Mouse (Mus musculus): ENCODE measurements at regions not wholly inside any gene's neighbourhood (a gene's known extent, or its start where the extent isn't known, plus 50 kb on each side); places are given as distances from the start of the nearest gene placed in this dataset.

GRCm38 (mm10) chr6:31240051-31240450 lies 158.5 kb upstream of the Mkln1 start:
- Histone ChIP-seq H3K4me1 (ENCODE audit: insufficient read depth, low read length) (no peaks in the 10 kb centered on the region), H3K4me2 (ENCODE audit: low read depth, low read length, poor library complexity, severe bottlenecking) (no peak overlapping the region), H3K36me3 (ENCODE audit: insufficient read depth, low read length) (no peaks in the 10 kb centered on the region), H3K9me3 (ENCODE audit: low read length) (no peaks in the 10 kb centered on the region), H3K9ac (replicated peaks; ENCODE audit: low read length, poor library complexity, severe bottlenecking) (no peak overlapping the region), H3K27me3 (ENCODE audit: insufficient read depth, low read length) (no peaks in the 10 kb centered on the region), H3K4me3 (ENCODE audit: low read depth, low read length) (no peak overlapping the region), H3K27ac (ENCODE audit: low read depth, low read length) (no peak overlapping the region)
- TF ChIP-seq CTCF (IDR thresholded peaks at IDR 0.05): no peak
- DNase-seq (ENCODE audit: low spot score): no peak
- no peak for ATAC-seq (ENCODE audit: low FRiP score)
- WGBS: 24% methylated on average over 9 of the region's 9 CpGs

- no peak overlapping the region for H3K9ac ChIP-seq (replicated peaks; ENCODE audit: low read length, poor library complexity, severe bottlenecking)
- ATAC-seq (ENCODE audit: low FRiP score) (no peak), DNase-seq (ENCODE audit: low spot score) (peak; percentile 24)
- no peaks in the 10 kb centered on the region for H3K36me3 ChIP-seq (ENCODE audit: insufficient read depth, low read length)
- H3K4me1 ChIP-seq (ENCODE audit: insufficient read depth, low read length): no peaks in the 10 kb centered on the region
- 77% methylated on average over 2 of the region's 2 CpGs for WGBS
- no peaks in the 10 kb centered on the region for H3K27me3 ChIP-seq (ENCODE audit: insufficient read depth, low read length)
- H3K9me3 ChIP-seq (ENCODE audit: low read length): no peaks in the 10 kb centered on the region
- H3K4me2 ChIP-seq (ENCODE audit: low read depth, low read length, poor library complexity, severe bottlenecking): no peak overlapping the region
- no peak overlapping the region for H3K27ac ChIP-seq (ENCODE audit: low read depth, low read length)
- H3K4me3 ChIP-seq (ENCODE audit: low read depth, low read length): no peak overlapping the region
- TF ChIP-seq CTCF (IDR thresholded peaks at IDR 0.05): no peak
Measured at GRCm38 (mm10) chr6:31250526-31250925, 148.0 kb upstream of the Mkln1 start.

GRCm38 (mm10) chr6:31253251-31253935 lies 145.1 kb upstream of the Mkln1 start:
- Histone ChIP-seq H3K4me2 (ENCODE audit: low read depth, low read length, poor library complexity, severe bottlenecking) (peak overlapping the region; percentile 18), H3K27ac (ENCODE audit: low read depth, low read length) (no peak overlapping the region), H3K4me3 (ENCODE audit: low read depth, low read length) (no peak overlapping the region), H3K9me3 (ENCODE audit: low read length) (no peaks in the 10 kb centered on the region), H3K36me3 (ENCODE audit: insufficient read depth, low read length) (no peaks in the 10 kb centered on the region), H3K4me1 (ENCODE audit: insufficient read depth, low read length) (no peaks in the 10 kb centered on the region), H3K9ac (replicated peaks; ENCODE audit: low read length, poor library complexity, severe bottlenecking) (no peak overlapping the region), H3K27me3 (ENCODE audit: insufficient read depth, low read length) (no peaks in the 10 kb centered on the region)
- DNase-seq (ENCODE audit: low spot score): peak; percentile 29
- TF ChIP-seq CTCF (IDR thresholded peaks at IDR 0.05): no peak
- WGBS: 24% methylated on average over 15 of the region's 15 CpGs
- no peak for ATAC-seq (ENCODE audit: low FRiP score)

DNA sequence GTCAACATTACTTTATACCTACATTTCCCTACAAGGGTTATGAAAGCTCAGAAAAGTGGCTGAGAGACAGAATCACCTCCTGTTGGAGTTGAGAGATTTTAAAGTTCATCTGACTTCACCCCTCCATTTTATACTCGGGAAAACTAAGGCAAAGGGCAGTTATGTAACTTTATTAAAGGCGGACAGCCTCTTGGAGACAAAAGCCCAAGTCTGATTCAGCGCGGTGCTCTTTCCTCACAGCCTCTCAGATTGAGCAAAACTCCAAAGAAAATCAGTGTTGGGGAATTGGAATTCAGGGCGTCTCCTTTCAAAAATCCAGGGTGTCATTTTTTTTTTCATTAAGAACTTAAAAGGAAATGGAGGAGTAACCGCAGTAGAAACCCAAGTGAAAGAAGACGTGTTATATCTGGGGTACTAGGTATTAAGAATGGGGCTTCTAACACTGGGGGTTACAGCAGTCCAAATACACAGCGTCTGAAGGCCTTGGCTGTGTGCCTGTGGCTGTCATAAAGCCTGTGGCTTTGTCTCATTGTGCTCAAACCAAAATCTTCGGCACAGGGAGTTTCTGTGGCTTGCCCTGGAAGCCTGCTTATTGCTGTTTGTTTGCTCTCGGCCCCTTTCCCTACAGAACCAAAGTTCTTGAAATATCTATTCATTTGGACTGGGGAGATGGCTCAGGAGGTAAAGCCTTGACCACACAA lies 137.7 kb upstream of the Mkln1 start:
- Histone ChIP-seq H3K36me3 (ENCODE audit: insufficient read depth, low read length) (no peaks in the 10 kb centered on the region), H3K4me2 (ENCODE audit: low read depth, low read length, poor library complexity, severe bottlenecking) (no peak overlapping the region), H3K27ac (ENCODE audit: low read depth, low read length) (no peak overlapping the region), H3K9ac (replicated peaks; ENCODE audit: low read length, poor library complexity, severe bottlenecking) (no peak overlapping the region), H3K27me3 (ENCODE audit: insufficient read depth, low read length) (no peaks in the 10 kb centered on the region), H3K4me1 (ENCODE audit: insufficient read depth, low read length) (no peaks in the 10 kb centered on the region), H3K4me3 (ENCODE audit: low read depth, low read length) (no peak overlapping the region), H3K9me3 (ENCODE audit: low read length) (no peaks in the 10 kb centered on the region)
- DNase-seq (ENCODE audit: low spot score): no peak
- ATAC-seq (ENCODE audit: low FRiP score): no peak
- WGBS: 76% methylated on average over 10 of the region's 10 CpGs
- TF ChIP-seq CTCF (IDR thresholded peaks at IDR 0.05): no peak

GRCm38 (mm10) chr6:31261797-31262540 lies 136.6 kb upstream of the Mkln1 start:
- Histone ChIP-seq H3K36me3 (ENCODE audit: insufficient read depth, low read length) (no peaks in the 10 kb centered on the region), H3K4me3 (ENCODE audit: low read depth, low read length) (no peak overlapping the region), H3K27ac (ENCODE audit: low read depth, low read length) (no peak overlapping the region), H3K27me3 (ENCODE audit: insufficient read depth, low read length) (no peaks in the 10 kb centered on the region), H3K4me2 (ENCODE audit: low read depth, low read length, poor library complexity, severe bottlenecking) (no peak overlapping the region), H3K9ac (replicated peaks; ENCODE audit: low read length, poor library complexity, severe bottlenecking) (no peak overlapping the region), H3K9me3 (ENCODE audit: low read length) (no peaks in the 10 kb centered on the region), H3K4me1 (ENCODE audit: insufficient read depth, low read length) (no peaks in the 10 kb centered on the region)
- DNase-seq (ENCODE audit: low spot score): no peak
- no peak for ATAC-seq (ENCODE audit: low FRiP score)
- TF ChIP-seq CTCF (IDR thresholded peaks at IDR 0.05): no peak
- WGBS: 89% methylated on average over 15 of the region's 15 CpGs

GRCm38 (mm10) chr6:31262651-31263050 lies 135.9 kb upstream of the Mkln1 start:
- Histone ChIP-seq H3K4me3 (ENCODE audit: low read depth, low read length) (no peak overlapping the region), H3K4me2 (ENCODE audit: low read depth, low read length, poor library complexity, severe bottlenecking) (no peak overlapping the region), H3K9me3 (ENCODE audit: low read length) (no peaks in the 10 kb centered on the region), H3K27ac (ENCODE audit: low read depth, low read length) (no peak overlapping the region), H3K27me3 (ENCODE audit: insufficient read depth, low read length) (no peaks in the 10 kb centered on the region), H3K9ac (replicated peaks; ENCODE audit: low read length, poor library complexity, severe bottlenecking) (no peak overlapping the region), H3K4me1 (ENCODE audit: insufficient read depth, low read length) (no peaks in the 10 kb centered on the region), H3K36me3 (ENCODE audit: insufficient read depth, low read length) (no peaks in the 10 kb centered on the region)
- no peak for TF ChIP-seq CTCF (IDR thresholded peaks at IDR 0.05)
- ATAC-seq (ENCODE audit: low FRiP score) (no peak), DNase-seq (ENCODE audit: low spot score) (no peak)
- 87% methylated on average over 8 of the region's 8 CpGs for WGBS
